Mouse (Mus musculus) kidney, adult 10 weeks (tissue): ENCODE data around the gene Msto1. TPM values are rescaled to one million over a fixed set of nuclear protein-coding genes. Genes with fewer than 3 reads are reported as not detected.

ENCODE experiments used
- polyA plus RNA-seq: library from polyadenylated mRNA; stranded (reverse); fragments of 350-450 nt; fragmentation: Illumina TruSeq; extraction: RNeasy Lipid Tissue Mini Kit (QIAGEN cat#74804); gene quantifications from one replicate; pipeline ENCODE4 v1.2.3, GENCODE M21; 2014; ENCODE audit warnings: low read depth, low replicate concordance

Msto1 gene
- 1.1 TPM for polyA plus RNA-seq

DNA sequence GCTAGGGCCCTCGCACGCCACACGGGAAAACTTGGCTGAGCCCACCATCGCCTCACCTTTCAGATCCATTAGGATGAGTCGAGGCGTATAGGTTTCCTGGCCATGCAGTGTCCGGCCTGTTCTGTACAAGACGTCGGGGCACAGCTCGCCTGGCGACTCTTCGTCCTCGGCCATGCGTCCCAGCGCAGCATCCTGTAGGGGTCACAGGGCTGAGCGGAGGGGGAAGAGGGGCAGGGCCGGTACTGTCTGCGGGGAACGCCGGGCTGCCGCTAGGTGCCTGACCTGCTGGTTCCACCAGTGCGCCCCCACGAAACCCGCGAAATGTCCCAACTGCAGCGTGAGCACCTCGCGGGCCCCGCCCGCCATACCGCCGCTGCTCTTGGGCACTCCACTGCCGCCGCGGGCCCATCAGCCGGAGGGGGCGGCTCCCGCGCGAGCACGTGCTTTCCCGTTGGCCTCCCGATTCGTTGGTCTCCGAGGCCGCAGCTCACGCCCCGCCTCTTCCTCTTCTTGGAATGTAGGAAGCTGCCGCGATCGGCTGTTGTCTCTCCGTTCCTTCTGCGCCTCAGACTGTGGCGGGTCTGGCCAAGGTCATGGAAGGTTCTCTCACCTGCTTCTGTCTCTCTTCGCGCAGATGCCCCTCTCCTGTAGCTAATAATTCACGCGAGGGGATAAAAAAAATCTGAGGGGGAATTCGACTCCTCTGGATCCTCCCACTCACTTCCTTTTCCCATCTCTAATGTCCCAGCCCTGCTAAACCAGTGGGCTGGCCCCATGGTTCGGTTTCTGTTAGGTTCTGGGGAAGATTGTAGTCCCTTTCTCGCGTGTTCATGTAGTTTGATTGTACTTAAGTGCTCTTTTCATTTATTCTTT lies at the start of gene Msto1:
Gene Msto1 (minus strand): TSS at position 489 of the 873 bp plus-strand sequence.

DNA sequence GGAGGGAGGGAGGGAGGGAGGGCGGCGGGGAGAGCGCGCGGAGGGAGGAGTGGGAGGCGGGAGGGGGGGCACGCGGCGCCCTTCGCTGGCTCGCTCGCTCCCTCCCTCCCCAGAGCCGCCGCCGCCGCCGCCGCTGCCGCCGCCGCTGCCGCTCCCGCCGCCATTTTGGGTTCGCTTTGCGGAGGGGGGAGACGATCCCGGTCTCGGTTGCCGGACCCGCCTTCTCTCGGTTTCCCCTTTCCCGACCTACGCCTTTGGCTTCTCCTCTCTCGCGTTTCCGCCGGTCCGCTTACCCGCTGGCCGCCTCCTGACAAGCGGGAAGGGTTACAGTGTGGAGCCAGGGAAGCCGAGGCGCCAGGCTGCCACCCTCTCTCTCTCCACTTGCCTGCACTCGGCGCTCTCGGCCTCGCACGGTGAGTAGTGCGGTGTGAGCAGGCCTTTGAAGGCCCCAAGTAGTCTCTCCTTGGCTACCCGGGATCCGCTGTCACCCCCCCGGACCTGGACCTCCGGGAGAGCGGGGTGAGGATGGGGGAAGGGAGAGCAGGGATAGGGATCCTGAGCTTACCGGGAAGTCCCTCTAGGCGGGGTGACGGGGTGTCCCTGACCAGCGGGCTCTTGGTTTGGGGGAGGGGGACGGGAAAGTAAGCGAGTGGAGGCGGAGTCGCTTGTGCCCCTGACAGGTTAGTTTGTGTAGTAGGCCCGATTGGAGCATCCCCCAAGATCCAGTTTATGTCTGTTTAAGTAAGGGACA lies 37.0 kb upstream of the Msto1 start, which contains the start of the genes Ash1l and Dap3:
Gene Ash1l (plus strand): TSS at position 47 of the 751 bp plus-strand sequence.
Gene Dap3 (minus strand): TSS at position 606 of the 751 bp plus-strand sequence.

Other genes starting within 250 kb of the Msto1 start
- gene Khdc4, start 228.2 kb downstream of the Msto1 start, polyA plus RNA-seq = 52.6 TPM
- 11.8 TPM for gene Rit1, start 197.2 kb downstream of the Msto1 start, polyA plus RNA-seq
- gene Syt11, start 138.8 kb downstream of the Msto1 start, polyA plus RNA-seq = 24.0 TPM
- gene Gon4l, start 78.8 kb downstream of the Msto1 start, polyA plus RNA-seq = 8.4 TPM
- 40.4 TPM for gene Ash1l, start 36.6 kb upstream of the Msto1 start, polyA plus RNA-seq
- gene Dap3, start 37.2 kb upstream of the Msto1 start, polyA plus RNA-seq = 106 TPM
- 5.8 TPM for gene Rusc1, start 179.3 kb upstream of the Msto1 start, polyA plus RNA-seq
- gene Gm43738, start 187.1 kb upstream of the Msto1 start, polyA plus RNA-seq = not detected
- 6.4 TPM for gene Fdps, start 188.0 kb upstream of the Msto1 start, polyA plus RNA-seq
- gene Pklr, start 222.1 kb upstream of the Msto1 start, polyA plus RNA-seq = 10.3 TPM
- gene Hcn3, start 246.2 kb upstream of the Msto1 start, polyA plus RNA-seq = not detected